Mouse (Mus musculus) lung, embryonic 15.5 days (tissue): Measurements from ENCODE around the gene Mllt6. TPM values are rescaled to one million over a fixed set of nuclear protein-coding genes. Genes with fewer than 3 reads are reported as not detected.

ENCODE experiments used
- ATAC-seq: fragments of 200-750 bp; cut with Nextera tagmentation; 2 replicates; pipeline ENCODE4 v1.8.0; 2017; ENCODE audit warnings: moderate number of reproducible peaks, borderline replicate concordance; ENCODE audit not compliant: low FRiP score, low TSS enrichment; ENCODE audit errors: extremely low read depth
- H3K27ac ChIP-seq: fragments of 300-500 bp; sonication (generic); 2 replicates; pipeline ENCODE4 v1.5.1; 2015; ENCODE audit warnings: moderate library complexity, mild to moderate bottlenecking, inconsistent platforms
- H3K27me3 ChIP-seq: fragments of 300-500 bp; sonication (generic); 2 replicates; pipeline ENCODE4 v1.6.1; 2015; ENCODE audit warnings: inconsistent platforms
- H3K36me3 ChIP-seq: fragments of 300-500 bp; sonication (generic); 2 replicates; pipeline ENCODE4 v1.6.1; 2015; ENCODE audit warnings: inconsistent platforms
- H3K4me1 ChIP-seq: fragments of 300-500 bp; sonication (generic); 2 replicates; pipeline ENCODE4 v1.6.1; 2015; ENCODE audit warnings: inconsistent platforms
- H3K4me2 ChIP-seq: fragments of 300-500 bp; sonication (generic); 2 replicates; pipeline ENCODE4 v1.6.1; 2015; ENCODE audit warnings: inconsistent platforms, mild to moderate bottlenecking, moderate library complexity
- H3K4me3 ChIP-seq: fragments of 300-500 bp; sonication (generic); 2 replicates; pipeline ENCODE4 v1.5.1; 2015; ENCODE audit warnings: mild to moderate bottlenecking, inconsistent platforms
- H3K9ac ChIP-seq: fragments of 300-500 bp; sonication (generic); 2 replicates; pipeline ENCODE4 v1.6.1; 2015; ENCODE audit warnings: inconsistent platforms
- H3K9me3 ChIP-seq: fragments of 300-500 bp; sonication (generic); 2 replicates; pipeline ENCODE4 v1.6.1; 2016; ENCODE audit warnings: inconsistent platforms
- WGBS: fragments of 180-500 bp; shearing (Covaris S2); methylation state at CpG from one replicate; pipeline ENCODE4 v1.1.7; 2015; 5-methylcytosine and 5-hydroxymethylcytosine counted together
- polyA plus RNA-seq: library from polyadenylated mRNA; unstranded; fragments of >200 nt; fragmentation: Nextera tagmentation; extraction: Ambion mirVana; gene quantifications from 2 replicates; pipeline ENCODE4 v1.2.1, GENCODE M21; 2015

Gene Mllt6
- polyA plus RNA-seq, 1 experiment from 2014 or later = 3.3 TPM

DNA sequence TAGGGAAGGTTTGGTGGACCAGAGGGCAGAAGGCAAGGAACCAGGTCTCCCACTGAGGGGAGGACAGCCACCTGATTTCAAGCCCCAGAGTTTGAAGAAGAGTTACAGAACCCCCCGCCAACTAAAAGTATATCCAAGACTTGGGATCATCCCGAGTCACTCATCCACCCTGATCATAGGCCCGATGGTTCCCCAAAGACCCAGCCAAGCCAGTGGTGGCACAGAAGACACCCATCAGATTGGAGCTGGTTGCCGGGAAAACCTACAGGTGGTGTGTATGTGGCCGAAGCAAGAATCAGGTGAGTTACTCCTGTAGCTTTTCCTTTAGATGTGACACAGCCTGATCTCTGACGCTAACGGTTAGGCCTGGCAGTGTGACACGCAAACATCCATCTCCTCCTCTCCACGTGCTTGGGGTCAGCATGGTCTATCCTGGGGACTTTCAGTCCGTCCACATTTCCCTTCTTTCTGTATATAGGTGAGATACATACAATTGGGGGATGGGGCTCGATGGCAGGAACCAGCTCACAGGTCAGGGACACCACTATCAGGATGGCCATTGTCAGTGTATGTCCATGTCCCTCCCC is 23.2 kb downstream of the Mllt6 start:
- Histone ChIP-seq H3K9me3 (no peaks in the 10 kb centered on the region), H3K27me3 (no peaks in the 10 kb centered on the region), H3K4me2 (peak overlapping the region; percentile 67), H3K9ac (peak overlapping the region; percentile 43), H3K4me1 (peaks cover 52% of the 10 kb centered on the region), H3K4me3 (peak overlapping the region; percentile 32), H3K36me3 (peaks cover 38% of the 10 kb centered on the region), H3K27ac (peak overlapping the region; percentile 92)
- no peak for ATAC-seq
- WGBS = 57% methylated on average over 11 of the region's 11 CpGs

DNA sequence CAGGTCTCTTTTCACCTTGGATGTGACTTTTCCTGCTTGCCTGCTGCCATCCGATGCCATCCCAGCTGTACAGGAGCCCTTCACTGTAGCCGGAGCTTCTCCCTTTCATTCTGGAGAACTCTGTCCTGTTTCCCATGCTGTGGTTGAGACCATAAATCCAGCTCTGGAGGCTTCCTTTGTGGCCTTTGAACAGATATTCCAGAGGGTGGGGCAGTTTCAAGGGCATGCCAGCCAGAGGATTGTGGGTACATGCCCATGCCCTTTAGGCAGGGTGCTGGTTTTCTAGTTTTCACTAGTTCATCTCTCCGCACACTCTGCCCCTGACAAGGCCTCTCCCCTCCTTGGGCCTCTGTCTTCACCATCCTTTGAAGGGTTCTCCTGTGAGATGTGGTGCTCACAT is 23.8 kb downstream of the Mllt6 start:
- H3K4me2 ChIP-seq = peak overlapping the region; percentile 67; the same call in 1 of the 2 replicates
- WGBS = 86% methylated on average over 3 of the region's 3 CpGs
- no peak overlapping the region for H3K27ac ChIP-seq

DNA sequence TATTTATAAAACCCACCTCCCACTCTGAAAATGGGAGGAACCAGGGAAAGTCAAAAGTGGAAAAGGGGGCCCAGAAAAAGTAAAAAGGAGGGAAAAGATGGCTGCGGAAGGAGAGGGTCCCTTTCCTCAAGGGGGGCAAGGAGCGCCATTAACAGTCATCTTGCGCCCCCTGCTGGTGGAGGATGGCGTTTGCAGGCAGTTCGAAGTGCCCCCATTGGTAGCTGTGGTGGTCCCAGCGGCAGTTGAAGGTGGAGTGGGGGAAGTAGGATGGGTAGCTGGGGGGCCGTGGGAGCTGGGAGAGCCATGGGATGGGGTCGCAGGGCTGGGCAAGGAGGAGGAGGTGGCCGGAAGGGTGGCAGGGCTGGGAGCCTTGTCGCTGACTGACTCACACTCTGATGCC is 26.6 kb downstream of the Mllt6 start:
- Histone ChIP-seq H3K4me2 (no peak overlapping the region), H3K27me3 (no peaks in the 10 kb centered on the region), H3K4me1 (peaks cover 39% of the 10 kb centered on the region), H3K27ac (no peak overlapping the region), H3K9me3 (no peaks in the 10 kb centered on the region), H3K36me3 (peaks cover 50% of the 10 kb centered on the region), H3K4me3 (no peak overlapping the region), H3K9ac (no peak overlapping the region)
- 23% methylated on average over 10 of the region's 10 CpGs for WGBS
- ATAC-seq = no peak

More for the DNA sequence above, 23.8 kb downstream of the Mllt6 start:
- Histone ChIP-seq H3K4me1 (peaks cover 46% of the 10 kb centered on the region), H3K9me3 (no peaks in the 10 kb centered on the region), H3K27me3 (no peaks in the 10 kb centered on the region), H3K9ac (no peak overlapping the region), H3K36me3 (peaks cover 38% of the 10 kb centered on the region), H3K4me3 (no peak overlapping the region)
- ATAC-seq = no peak

DNA sequence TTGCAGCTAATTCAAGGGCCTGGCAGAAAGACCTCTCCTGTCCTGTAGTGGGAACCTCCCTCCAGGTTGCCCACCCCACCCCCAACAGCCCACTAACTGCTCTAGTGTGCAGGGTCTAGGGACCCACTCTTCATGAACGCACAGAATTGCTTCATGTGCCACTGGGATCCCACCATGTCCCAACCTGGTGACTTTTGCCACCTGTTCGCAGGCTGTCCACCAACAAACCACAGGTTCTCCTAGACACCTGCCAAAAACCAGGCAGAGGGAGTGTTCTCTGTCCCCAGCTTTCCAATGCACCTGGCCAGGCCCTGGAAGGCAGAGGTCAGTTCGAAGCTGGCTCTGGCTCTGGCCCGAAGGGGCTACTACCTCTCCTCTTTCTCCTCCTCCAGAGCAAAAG is 31.2 kb downstream of the Mllt6 start:
- H3K4me2 ChIP-seq = peak overlapping the region; percentile 26

DNA sequence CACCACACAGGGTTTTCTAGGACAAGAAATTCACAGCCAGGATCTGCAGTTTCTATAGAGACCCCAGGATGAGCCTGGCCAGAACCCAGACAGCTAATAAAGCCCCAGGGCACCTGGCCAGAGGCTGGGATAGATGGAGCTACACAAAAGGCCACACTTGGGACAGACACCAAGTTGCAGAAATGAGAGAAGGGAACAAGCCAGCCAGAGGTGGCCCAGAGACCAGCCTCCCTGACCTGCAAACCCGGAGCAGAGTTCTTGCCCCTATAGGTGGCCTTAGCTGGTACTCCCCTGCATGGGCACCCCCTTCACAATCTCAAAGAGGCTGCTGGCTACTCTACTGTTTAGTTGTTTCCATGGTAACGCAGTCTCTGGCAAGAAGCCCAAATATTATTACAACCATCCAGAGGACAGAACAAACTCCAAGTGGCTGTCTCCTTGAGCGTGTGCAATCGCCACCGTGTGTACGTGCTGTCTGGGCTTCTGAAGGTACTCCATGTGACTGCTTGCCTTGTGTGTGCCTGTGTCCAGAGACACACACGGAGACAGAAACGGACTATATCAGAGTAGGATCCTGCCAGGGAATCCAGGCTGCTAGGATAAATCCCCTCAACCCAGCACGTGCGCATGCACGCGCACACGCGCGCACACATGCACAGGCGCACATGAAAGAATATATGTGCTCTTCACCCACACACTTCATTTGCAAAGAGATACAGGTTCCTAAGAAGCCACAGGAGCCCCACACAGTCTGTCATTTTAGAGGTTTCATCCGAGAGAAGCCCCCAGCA is 31.9 kb downstream of the Mllt6 start:
- H3K27me3 ChIP-seq = no peaks in the 10 kb centered on the region
- peak overlapping the region; percentile 11 for H3K4me3 ChIP-seq
- H3K9ac ChIP-seq = no peak overlapping the region; the same call in 1 of the 2 replicates
- peak; percentile 47 for ATAC-seq
- H3K9me3 ChIP-seq = no peaks in the 10 kb centered on the region
- peaks cover 47% of the 10 kb centered on the region for H3K4me1 ChIP-seq
- peak overlapping the region; percentile 71 for H3K27ac ChIP-seq
- H3K4me2 ChIP-seq = peak overlapping the region; percentile 41
- WGBS = 41% methylated on average over 17 of the region's 17 CpGs
- H3K36me3 ChIP-seq = peaks cover 34% of the 10 kb centered on the region

More for the DNA sequence above, 31.2 kb downstream of the Mllt6 start:
- Histone ChIP-seq H3K36me3 (peaks cover 40% of the 10 kb centered on the region), H3K4me3 (no peak overlapping the region), H3K27me3 (no peaks in the 10 kb centered on the region), H3K9me3 (no peaks in the 10 kb centered on the region), H3K9ac (no peak overlapping the region), H3K4me1 (peaks cover 47% of the 10 kb centered on the region), H3K27ac (peak overlapping the region; percentile 71)
- 73% methylated on average over 4 of the region's 4 CpGs for WGBS
- no peak for ATAC-seq

DNA sequence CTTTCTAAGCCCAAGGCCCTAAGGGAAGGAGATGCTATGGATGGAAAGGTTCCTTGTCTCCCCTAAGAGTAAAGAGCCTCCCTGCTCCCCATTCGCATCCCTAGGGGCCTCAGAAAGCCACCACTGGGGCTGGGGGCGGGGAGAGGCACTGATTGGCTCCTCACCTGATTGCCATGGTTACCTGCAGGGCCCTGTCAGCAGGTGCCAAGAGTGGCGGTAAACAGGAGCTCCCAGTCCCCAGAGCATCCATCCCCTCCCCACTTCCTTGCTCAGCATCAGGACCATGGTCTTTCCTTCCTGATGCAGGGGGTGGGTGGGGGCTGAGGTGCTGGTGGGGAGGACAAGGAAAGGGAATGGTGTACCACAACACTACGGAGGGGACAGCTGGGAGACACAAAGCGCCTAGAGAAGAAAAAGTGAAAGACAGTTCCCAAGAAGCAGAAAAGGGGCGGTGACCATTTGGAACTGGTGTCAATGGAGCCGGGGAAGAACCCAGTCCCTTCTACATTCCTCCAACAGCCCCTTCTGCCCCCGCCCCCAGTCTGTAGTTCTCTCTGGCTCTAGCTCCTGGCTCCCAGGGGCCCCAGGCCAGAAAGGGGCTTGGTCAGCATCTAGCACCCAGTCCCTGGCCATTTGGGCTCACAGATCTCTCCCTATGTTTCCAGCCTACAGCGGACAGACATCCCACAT is 32.6 kb downstream of the Mllt6 start:
- no peak for ATAC-seq
- Histone ChIP-seq H3K27ac (peak overlapping the region; percentile 71), H3K4me3 (peak overlapping the region; percentile 11), H3K4me1 (peaks cover 48% of the 10 kb centered on the region), H3K4me2 (peak overlapping the region; percentile 41), H3K27me3 (no peaks in the 10 kb centered on the region), H3K36me3 (peaks cover 27% of the 10 kb centered on the region), H3K9me3 (no peaks in the 10 kb centered on the region), H3K9ac (no peak overlapping the region; the same call in 1 of the 2 replicates)
- WGBS = 44% methylated on average over 9 of the region's 9 CpGs

DNA sequence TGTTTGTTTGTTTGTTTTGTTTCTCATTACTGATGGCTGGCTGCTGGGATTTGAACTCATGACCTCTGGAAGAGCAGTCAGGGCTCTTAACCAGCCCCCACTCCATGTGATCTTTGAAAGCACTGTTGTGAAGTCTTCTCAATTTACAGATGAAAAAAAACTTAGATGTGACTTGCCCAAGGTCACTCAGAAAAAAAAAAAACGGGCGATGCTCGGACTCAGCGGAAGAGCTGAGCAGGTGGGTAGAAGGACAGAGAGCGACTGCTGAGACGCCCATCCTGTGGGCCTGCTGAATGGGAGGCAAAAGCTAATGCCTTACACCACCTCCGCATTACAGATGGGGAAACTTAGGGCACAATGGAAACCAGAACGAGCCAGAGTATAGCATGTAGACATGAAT is 33.5 kb downstream of the Mllt6 start:
- Histone ChIP-seq H3K4me3 (no peak overlapping the region), H3K36me3 (peaks cover 18% of the 10 kb centered on the region), H3K4me1 (peaks cover 56% of the 10 kb centered on the region), H3K27ac (no peak overlapping the region), H3K9ac (no peak overlapping the region), H3K9me3 (no peaks in the 10 kb centered on the region), H3K27me3 (no peaks in the 10 kb centered on the region), H3K4me2 (no peak overlapping the region; the same call in 1 of the 2 replicates)
- WGBS = 67% methylated on average over 8 of the region's 8 CpGs
- ATAC-seq = no peak

DNA sequence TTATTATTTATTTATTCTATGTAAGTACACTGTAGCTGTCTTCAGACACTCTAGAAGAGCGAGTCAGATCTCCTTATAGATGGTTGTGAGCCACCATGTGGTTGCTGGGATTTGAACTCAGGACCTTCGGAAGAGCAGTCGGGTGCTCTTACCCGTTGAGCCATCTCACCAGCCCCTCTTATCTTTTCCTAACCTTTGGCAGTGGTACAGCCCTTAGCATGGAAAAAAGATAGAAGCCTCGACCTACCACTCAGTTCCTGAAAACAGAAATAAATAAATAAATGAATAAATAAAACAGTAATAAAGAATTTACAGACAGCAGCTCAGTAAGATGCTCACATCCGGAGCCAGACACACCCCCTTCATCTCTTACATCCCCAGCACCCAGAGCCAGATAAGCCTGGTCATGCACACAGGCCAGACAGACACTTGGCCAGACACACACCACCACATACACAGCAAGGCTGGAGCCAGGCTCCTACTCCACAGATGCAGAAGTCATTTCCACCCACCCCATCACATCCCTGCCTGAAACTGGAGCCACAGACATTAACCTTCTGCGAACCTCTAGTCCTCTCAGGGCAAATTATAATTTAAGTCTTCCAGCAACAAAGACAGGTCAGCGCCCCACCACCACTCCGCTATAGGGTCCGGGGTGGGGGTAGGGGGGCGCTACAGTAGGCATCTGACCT is 34.1 kb downstream of the Mllt6 start:
- no peak for ATAC-seq
- Histone ChIP-seq H3K9ac (peak overlapping the region; percentile 94), H3K4me3 (peak overlapping the region; percentile 90), H3K36me3 (peaks cover 12% of the 10 kb centered on the region), H3K9me3 (no peaks in the 10 kb centered on the region), H3K27ac (peak overlapping the region; percentile 100), H3K27me3 (no peaks in the 10 kb centered on the region), H3K4me1 (peaks cover 62% of the 10 kb centered on the region), H3K4me2 (peak overlapping the region; percentile 95)
- WGBS = 38% methylated on average over 11 of the region's 11 CpGs

DNA sequence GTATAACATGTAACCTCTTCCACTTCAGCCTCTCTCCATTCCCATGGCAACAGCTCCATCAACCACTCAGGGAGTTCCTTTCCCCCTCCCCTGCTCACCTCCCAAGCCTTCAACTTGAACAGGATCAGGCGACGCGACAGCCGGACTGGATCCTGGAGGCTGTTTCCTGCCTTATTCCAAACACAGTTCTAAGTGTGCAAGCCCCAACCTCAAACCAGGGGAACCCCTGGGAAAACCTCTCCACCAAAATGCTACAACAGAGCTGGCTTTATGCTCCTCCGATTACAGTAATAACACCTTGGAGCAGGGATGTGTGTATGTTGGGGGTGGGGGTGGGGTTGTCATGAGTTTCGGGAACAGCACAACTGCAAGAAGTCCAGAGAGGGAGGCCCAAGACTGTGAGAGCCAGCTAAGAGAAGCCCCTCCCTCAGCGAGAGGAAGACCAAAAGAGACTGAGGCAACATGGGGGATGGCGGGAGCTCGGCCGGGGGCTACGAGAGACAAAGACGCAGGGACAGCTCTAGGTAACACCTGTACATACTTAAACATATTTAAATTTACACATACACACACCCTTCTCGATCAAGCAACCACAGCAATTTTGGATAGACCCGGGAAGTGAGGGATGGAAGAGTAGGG is 34.8 kb downstream of the Mllt6 start:
- Histone ChIP-seq H3K9ac (peak overlapping the region; percentile 94), H3K27ac (peak overlapping the region; percentile 100), H3K27me3 (no peaks in the 10 kb centered on the region), H3K4me3 (peak overlapping the region; percentile 90), H3K4me1 (peaks cover 62% of the 10 kb centered on the region), H3K4me2 (peak overlapping the region; percentile 95), H3K36me3 (peaks cover 5% of the 10 kb centered on the region; the same call in 1 of the 2 replicates), H3K9me3 (no peaks in the 10 kb centered on the region)
- ATAC-seq = no peak
- 1% methylated on average over 14 of the region's 14 CpGs for WGBS

DNA sequence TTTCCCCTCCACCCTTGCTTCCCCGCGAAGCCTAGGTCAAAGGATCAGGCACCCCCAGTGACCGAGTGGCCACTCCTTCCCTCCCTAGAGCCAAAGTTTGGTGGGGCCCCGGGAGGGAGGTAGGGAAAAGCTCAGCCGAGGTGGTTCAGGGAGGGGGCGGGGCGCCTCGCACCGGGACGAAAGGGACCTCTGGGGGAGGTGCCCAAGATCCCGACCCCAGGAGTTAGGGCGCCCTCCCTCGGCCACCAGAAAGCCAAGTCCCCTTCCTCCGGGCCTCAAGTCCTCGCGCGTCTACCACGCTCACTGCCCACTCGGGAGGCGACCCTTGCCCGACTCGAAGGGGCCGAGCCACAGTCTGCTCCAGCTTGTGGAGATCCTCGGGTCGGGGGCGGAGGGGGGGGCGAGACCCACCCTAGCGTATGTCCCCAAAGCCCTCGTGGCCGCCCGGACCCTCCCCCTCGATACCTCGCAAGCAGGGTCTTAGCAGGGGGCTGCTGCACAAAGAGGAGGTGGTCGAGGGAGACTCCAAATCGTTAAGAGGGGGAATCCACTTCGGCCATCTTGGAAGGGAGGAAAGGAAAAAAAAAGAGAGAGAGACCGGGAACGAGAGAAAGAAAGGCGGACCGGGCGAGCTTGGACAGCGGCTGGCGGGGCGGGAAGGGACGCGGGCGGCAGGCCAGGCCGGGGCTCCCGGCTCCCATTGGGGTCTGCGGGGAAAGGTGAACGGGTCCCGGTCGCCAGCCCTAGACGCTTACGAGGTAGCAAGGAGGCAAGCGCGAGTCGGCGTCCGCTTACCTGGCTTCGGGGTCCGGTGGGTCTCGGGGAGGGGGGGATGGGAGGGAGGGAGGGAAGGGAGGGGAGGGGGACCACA is 35.8 kb downstream of the Mllt6 start:
- peaks cover 60% of the 10 kb centered on the region for H3K4me1 ChIP-seq
- ATAC-seq = no peak
- no peaks in the 10 kb centered on the region for H3K9me3 ChIP-seq
- H3K4me2 ChIP-seq = peak overlapping the region; percentile 95
- H3K36me3 ChIP-seq = no peaks in the 10 kb centered on the region
- no peaks in the 10 kb centered on the region for H3K27me3 ChIP-seq
- H3K4me3 ChIP-seq = peak overlapping the region; percentile 90
- H3K27ac ChIP-seq = peak overlapping the region; percentile 100
- peak overlapping the region; percentile 94 for H3K9ac ChIP-seq
- WGBS = under 1% methylated on average over 56 of the region's 63 CpGs
